Mouse (Mus musculus) adrenal gland, postnatal 10 days (tissue): ENCODE results near the gene 2200002J24Rik. TPM values are rescaled to one million over a fixed set of nuclear protein-coding genes. Genes with fewer than 3 reads are reported as not detected.

Source experiments
- DNase-seq: peaks from one replicate; pipeline ENCODE4 v3.0.0; 2021; ENCODE audit warnings: mixed read lengths
- long read RNA-seq, 2 experiments: library from polyadenylated mRNA; stranded (forward); transcript quantifications; one replicate each; pipeline ENCODE4 v2.0.0; 2021
- total RNA-seq, 2 experiments: library from RNA; stranded (reverse); gene quantifications; 2 replicates each; pipeline ENCODE4 v1.2.3; 2021

Gene 2200002J24Rik
- 1 to 10 TPM in 1 of 2 experiments, not detected in 1; 2.6 TPM for total RNA-seq
- long read RNA-seq, experiment 1, partial matches to known transcripts: 0 of 1 reads
- long read RNA-seq, experiment 1, other reads (novel, unspliced or antisense): 0 of 1 reads
- long read RNA-seq, experiment 2, partial matches to known transcripts: 1 of 5 reads
- long read RNA-seq, experiment 2, other reads (novel, unspliced or antisense): 2 of 5 reads

DNA sequence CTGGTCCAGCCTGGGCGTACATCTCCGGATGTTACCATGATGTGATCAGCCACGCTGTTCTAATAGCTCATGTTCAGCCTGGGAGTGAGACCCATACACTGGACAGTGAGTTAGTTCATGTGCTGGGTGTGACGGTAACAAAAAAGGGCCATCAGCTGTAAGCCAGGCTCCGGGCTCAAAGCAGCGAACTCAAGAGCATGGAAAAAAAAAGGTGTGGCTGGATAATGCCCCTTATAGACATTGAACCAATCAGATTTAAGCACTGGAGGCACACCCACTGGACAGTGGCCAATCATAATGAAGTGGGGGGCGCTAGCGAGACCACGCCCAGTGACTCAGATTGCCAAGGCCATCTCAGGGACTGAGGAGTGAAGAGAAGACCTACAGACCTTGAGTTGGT lies at the start of gene 2200002J24Rik:
2200002J24Rik (plus strand) TSS at position 338 of the 400 bp plus-strand sequence.
- DNase-seq: peak; percentile 83

DNA sequence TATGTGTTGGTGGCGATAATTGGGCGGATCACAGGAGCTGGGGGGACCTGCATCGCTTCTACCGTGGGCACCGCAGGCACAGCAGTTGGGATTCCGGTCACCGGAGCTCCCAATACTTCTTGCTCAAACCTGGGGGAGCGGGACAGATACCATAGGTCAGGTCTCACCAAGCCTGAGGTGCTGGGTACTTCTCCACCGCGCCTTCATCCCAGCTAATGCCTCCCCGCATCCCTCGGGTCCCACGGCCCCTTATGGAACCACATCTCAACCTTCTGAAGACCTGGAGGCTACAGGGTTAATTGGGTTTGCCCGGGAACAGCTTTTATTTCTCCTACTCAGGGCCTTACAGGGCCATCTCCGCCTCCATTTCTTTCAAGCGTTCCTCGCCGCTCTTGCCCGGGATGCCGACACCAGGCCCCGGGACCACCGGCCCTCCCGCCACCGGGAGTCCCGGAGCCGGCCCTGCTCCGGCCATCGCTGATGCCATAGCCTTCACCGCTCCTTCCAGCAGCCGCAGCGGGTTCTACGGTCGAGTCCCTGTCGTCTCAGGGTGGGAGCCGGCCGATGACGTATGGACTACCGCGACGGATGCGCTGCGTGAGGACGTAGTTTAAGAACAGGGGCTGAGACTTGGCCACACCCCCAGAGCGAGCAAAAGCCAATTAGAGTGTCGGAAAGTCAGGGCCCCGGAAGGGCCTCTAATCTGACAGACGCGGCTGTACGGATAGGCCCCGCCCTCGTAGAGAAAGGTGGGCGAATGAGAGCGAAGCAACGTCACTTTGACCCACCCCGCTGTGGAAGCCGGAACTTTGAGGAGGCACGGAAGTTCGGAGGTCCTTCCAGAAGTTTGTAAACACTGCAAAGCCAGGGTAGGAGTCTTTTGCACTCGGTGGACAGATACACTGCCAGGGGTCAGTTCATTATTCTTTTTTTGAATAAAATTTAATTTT lies 48.9 kb upstream of the 2200002J24Rik start, which contains the start of gene Rbm42:
Rbm42 (minus strand) TSS at position 727 of the 950 bp plus-strand sequence.
- peak; percentile 98 for DNase-seq

DNA sequence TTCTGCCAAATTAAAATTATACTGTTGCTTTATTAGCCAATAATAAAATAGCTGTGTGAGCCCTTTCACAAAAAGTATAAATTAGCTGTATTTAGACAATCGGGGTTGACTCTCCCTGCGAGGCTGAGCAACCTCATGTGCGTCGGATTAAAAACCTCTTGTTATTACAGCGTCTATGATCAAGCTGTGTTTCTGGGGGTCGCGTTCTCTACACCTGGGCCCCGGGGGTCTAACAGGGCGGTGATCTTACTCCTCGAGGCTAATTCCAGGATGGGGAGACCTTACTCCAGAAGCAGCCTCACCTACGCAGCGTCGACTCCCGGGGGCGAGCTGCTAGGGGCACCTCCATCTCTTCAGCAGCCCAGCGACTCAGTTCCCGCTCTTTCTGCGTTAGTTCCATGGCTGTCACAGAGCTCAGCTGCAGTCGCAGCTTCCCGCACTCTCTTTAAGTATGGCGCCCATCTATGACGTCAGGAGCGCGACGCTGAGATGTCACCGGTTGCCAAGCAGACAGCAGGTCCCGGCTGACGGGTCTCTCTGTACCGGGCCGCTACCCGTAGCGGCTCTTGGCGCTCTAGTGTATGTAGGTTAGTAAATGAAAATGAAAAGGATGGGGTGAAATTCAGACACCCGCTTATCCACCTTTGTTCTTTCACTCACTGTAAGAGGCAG lies 34.1 kb upstream of the 2200002J24Rik start, which contains the start of gene Haus5:
Haus5 (minus strand) TSS at position 466 of the 672 bp plus-strand sequence.
- peak; percentile 95 for DNase-seq

GRCm38 (mm10) chr7:30665321-30665720 lies 33.4 kb upstream of the 2200002J24Rik start:
- DNase-seq: peak; percentile 17

- DNase-seq: peak; percentile 9
These were observed 29.5 kb upstream of the 2200002J24Rik start for GRCm38 (mm10) chr7:30669229-30669628.

- DNase-seq: no peak
These were observed 27.2 kb upstream of the 2200002J24Rik start, which contains the start of gene Pmis2 for GRCm38 (mm10) chr7:30671480-30671879. TSS of gene Pmis2 (minus strand) at chr7:30671605.

DNA sequence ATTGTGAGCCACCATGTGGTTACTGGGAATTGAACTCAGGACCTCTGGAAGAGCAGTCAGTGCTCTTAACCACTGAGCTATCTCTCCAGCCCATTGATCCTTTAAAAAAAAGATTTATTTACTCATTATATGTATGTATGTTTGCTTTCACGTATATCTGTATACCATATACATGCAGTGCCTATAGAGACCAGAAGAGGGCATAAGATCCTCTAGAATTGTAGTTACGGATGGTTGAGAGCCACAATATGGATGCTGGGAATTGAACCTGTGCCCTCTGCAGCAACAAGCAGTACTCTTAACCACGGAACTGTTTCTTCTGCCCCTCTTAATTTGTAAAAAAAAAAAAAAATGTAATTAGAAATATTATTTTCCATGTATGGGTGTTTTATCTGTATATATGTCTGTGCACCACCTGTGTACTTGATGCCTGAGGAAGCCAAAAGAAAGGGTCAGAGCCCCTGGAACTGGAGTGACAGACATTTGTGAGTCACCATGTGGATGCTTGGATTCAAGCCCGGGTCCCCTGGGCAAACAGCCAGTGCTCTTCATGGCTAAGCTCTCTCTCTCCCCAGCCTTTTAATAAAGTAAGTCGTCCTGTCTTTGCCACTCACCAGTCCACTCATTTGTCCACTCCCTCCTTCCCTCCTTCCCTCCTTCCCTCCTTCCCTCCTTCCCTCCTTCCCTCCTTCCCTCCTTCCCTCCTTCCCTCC lies 20.3 kb upstream of the 2200002J24Rik start:
- peak; percentile 89 for DNase-seq

GRCm38 (mm10) chr7:30681897-30682296 lies 16.8 kb upstream of the 2200002J24Rik start:
- DNase-seq: peak; percentile 44

- DNase-seq: no peak
These were observed 15.3 kb upstream of the 2200002J24Rik start for GRCm38 (mm10) chr7:30683425-30683824.

GRCm38 (mm10) chr7:30688325-30688724 lies 10.4 kb upstream of the 2200002J24Rik start:
- no peak for DNase-seq

DNA sequence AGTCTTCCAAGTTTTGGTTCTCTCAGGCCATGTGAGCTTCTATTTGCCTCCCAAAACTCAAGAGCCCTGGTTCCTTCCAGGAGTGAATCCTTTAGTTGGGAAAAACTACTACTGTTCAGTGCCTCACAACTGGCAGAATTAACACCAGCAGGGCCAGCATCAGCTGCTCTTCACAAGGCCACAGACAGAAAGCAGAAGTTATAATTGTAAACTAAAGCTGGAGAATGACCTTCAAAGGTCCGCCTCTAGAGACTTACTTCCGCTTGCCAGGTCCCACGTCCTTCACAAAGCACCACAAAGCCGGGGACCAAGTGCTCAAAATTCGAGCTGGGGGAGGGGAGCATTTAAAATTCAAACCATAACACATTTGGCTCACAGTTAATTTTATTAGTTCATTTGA lies 625 bp upstream of the 2200002J24Rik start:
- DNase-seq: peak; percentile 28

DNA sequence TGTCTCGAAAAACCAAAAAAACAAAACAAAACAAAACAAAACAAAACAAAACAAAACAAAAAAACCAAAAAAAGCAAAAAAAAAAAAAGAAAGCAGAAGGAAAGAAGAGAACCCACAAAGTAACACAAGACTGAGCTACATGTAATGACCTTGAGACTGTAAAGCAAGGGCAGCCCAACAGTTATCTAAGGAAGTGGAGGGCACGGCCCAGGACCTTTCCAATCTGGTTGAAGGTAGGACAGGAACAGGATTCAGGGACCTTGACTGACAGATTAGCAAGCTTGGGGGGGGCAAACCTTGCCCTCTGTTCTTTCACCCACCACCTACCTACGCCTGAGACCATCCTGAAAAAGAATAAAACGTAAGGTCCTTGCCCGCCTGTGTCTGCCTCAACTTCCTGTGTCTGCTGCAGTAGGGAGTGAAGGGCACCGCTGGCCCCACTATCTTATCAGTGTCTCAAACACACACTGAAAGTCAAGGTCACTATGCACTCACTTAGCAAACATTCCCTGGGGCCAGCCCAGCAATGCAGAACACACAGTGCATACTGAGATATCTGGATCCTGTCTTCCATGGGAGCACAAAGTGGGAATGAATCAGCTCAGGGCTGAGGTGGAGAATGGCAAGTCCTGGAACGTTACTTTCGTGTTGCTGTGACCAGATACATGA lies 7.6 kb downstream of the 2200002J24Rik start:
- DNase-seq: peak; percentile 62

- no peak for DNase-seq
These were observed 8.7 kb downstream of the 2200002J24Rik start for GRCm38 (mm10) chr7:30707441-30707840.

DNA sequence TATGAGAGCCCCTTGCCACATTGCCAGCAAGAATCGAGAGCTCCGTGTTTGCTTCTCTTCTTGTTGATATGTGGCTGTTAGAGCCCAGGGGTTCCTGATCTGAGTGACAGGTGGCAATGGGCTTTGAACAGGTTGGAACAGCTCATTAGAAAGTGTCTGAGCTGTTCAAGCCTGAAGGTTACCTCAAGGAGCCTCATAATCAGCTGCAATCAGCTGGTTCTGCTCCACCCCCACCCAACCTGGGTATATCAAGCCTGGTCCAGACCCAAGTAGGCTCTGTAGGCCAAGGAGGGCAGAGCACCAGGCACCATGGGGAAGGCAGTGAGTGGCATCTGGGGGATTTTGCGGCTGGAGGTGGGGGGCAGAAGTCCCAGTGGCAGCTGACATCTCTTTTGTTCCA lies 13.2 kb downstream of the 2200002J24Rik start, which contains the start of gene Atp4a:
Atp4a (plus strand) TSS at position 268 of the 400 bp plus-strand sequence.
- DNase-seq: no peak

- peak; percentile 87 for DNase-seq
These were observed 18.4 kb downstream of the 2200002J24Rik start for GRCm38 (mm10) chr7:30717006-30717715.

GRCm38 (mm10) chr7:30717716-30718046 lies 19.0 kb downstream of the 2200002J24Rik start:
- no peak for DNase-seq

- no peak for DNase-seq
These were observed 20.9 kb downstream of the 2200002J24Rik start for GRCm38 (mm10) chr7:30719669-30720068.

- no peak for DNase-seq
These were observed 22.6 kb downstream of the 2200002J24Rik start for GRCm38 (mm10) chr7:30721286-30721685.

DNA sequence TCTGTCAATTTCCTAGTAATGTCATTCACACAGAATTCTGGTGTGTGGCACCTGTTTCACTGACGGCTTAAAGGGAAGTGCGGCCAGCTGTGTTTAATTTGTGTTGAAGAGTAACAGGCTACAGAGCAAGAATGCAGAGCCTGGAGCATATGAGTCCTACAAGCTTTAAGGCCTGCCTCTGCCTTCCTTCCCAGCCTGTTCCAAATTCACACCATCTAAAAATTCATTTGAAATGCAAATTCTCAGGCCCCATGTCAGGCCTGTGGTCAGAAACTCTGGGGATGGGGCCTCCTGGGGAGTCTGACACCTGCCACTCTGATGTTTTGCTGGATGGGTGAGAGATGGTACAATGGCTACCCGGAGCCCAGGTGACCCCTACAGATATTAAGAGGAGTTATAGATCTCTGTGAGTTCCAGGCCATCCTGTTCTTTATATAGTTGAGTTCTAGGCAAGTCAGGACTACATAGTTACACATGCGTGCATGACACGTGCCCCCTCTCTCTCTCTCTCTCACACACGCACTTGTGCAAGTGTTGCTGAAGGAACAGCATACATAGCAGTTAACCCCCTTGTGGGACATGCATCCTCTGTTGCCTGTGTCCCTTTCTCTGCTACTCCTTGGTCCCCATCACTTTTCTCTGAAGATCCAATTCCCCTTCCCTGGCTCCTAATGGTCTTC lies 24.7 kb downstream of the 2200002J24Rik start:
- no peak for DNase-seq

DNA sequence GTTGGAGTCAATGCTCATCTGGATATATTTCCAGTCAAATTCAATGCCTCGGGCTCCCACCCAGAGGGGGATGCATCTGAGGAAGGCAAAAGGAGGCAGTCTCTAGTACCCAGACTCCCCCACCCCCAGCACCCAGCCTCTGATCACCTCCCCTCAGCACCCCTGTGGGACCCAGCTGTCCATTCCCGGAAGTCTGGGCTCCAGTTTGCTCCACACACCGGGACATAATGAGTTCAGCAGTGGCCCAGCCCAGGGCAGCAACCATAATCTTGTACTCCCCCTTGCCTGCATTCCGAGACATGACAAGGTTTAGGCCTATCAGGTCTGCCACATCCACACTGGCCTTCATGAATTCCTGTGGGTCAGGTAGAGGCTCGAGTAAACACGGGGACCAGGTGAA lies 29.5 kb downstream of the 2200002J24Rik start:
- DNase-seq: no peak
